Mouse (Mus musculus): ENCODE results near the gene Ttll5. TPM values are rescaled to one million over a fixed set of nuclear protein-coding genes. Genes with fewer than 3 reads are reported as not detected.

Gene Ttll5
- total and polyA plus RNA-seq, 3 experiments: 7.4 to 18.5 TPM; not detected in 1

- no peaks in the 10 kb centered on the region for H3K79me2 ChIP-seq (ENCODE audit: control insufficient read depth, insufficient read depth, low read length, poor library complexity)
- no peaks in the 10 kb centered on the region for H3K9me3 ChIP-seq (replicated peaks; ENCODE audit: insufficient read depth, low read length)
- no peak overlapping the region for H3K27ac ChIP-seq (ENCODE audit: control insufficient read depth, low read depth, low read length)
- H3K27me3 ChIP-seq (ENCODE audit: control insufficient read depth in 1 of 2, insufficient read depth in 2 of 2, low read length in 2 of 2): no peaks in the 10 kb centered on the region
- H3K36me3 ChIP-seq (ENCODE audit: control insufficient read depth in 1 of 2, insufficient read depth in 2 of 2, low read length in 2 of 2): no peaks in the 10 kb centered on the region
- H3K4me1 ChIP-seq (ENCODE audit: control insufficient read depth in 1 of 2, insufficient read depth in 2 of 2, low read length in 2 of 2): no peaks in the 10 kb centered on the region
- no peak for DNase-seq (ENCODE audit: low read depth, low spot score)
- TF ChIP-seq MAX (IDR thresholded peaks at IDR 0.05; ENCODE audit: low read length) (no peak), NRF1 (IDR thresholded peaks at IDR 0.05; ENCODE audit: insufficient read depth, low read depth, low read length, poor library complexity, severe bottlenecking) (no peak), HCFC1 (IDR thresholded peaks at IDR 0.05; ENCODE audit: low read depth, low read length) (no peak), MAFK (IDR thresholded peaks at IDR 0.05; ENCODE audit: borderline replicate concordance, low read depth, low read length) (no peak), TBP (IDR thresholded peaks at IDR 0.05; ENCODE audit: low read depth, low read length) (no peak), SIN3A (IDR thresholded peaks at IDR 0.05; ENCODE audit: low read length) (no peak), SMC3 (IDR thresholded peaks at IDR 0.05; ENCODE audit: low read depth, low read length) (no peak), BHLHE40 (IDR thresholded peaks at IDR 0.05; ENCODE audit: borderline replicate concordance, low read depth, low read length) (no peak), EP300 (IDR thresholded peaks at IDR 0.05; ENCODE audit: low read depth in 1 of 2, low read length in 2 of 2) (no peak), RCOR1 (IDR thresholded peaks at IDR 0.05; ENCODE audit: low read depth, low read length) (no peak), ETS1 (IDR thresholded peaks at IDR 0.05; ENCODE audit: low read depth, low read length) (no peak), ZMIZ1 (IDR thresholded peaks at IDR 0.05; ENCODE audit: low read depth, low read length) (no peak), MAZ (IDR thresholded peaks at IDR 0.05; ENCODE audit: low read depth, low read length) (no peak), CTCF (IDR thresholded peaks at IDR 0.05 in 2 of 3, conservative IDR thresholded peaks at IDR 0.05 in 1 of 3; ENCODE audit: control insufficient read depth in 1 of 3, insufficient read depth in 1 of 3, low read depth in 2 of 3, low read length in 3 of 3, poor library complexity in 1 of 3, severe bottlenecking in 1 of 3) (no peak), USF2 (IDR thresholded peaks at IDR 0.05; ENCODE audit: borderline replicate concordance in 1 of 2, insufficient read depth in 1 of 2, low read depth in 1 of 2, low read length in 2 of 2) (no peak), RAD21 (IDR thresholded peaks at IDR 0.05; ENCODE audit: low read depth, low read length) (no peak), USF1 (IDR thresholded peaks at IDR 0.05; ENCODE audit: low read depth, low read length) (no peak), POLR2AphosphoS5 (IDR thresholded peaks at IDR 0.05; ENCODE audit: borderline replicate concordance, low read depth, low read length) (no peak)
- H3K4me3 ChIP-seq (ENCODE audit: control insufficient read depth in 1 of 2, insufficient read depth in 1 of 2, low read depth in 2 of 2, low read length in 2 of 2): no peak overlapping the region
- no peak overlapping the region for H3K9ac ChIP-seq (ENCODE audit: control insufficient read depth, low read depth, low read length, poor library complexity, severe bottlenecking)
These were observed 281.1 kb downstream of the Ttll5 start for GRCm38 (mm10) chr12:86105546-86105945.

GRCm38 (mm10) chr12:86106086-86106485 lies 281.6 kb downstream of the Ttll5 start:
- no peak for DNase-seq (ENCODE audit: low read depth, low spot score)
- no peak for TF ChIP-seq ZKSCAN1 (IDR thresholded peaks at IDR 0.05; ENCODE audit: low read depth, low read length)
- no peak for TF ChIP-seq KAT2A (conservative IDR thresholded peaks at IDR 0.05; ENCODE audit: low read depth, low read length)
- TF ChIP-seq ZC3H11A (IDR thresholded peaks at IDR 0.05; ENCODE audit: low read depth, low read length): no peak
- TF ChIP-seq MAFK (IDR thresholded peaks at IDR 0.05; ENCODE audit: borderline replicate concordance, low read depth, low read length): no peak
- TF ChIP-seq MAZ (IDR thresholded peaks at IDR 0.05; ENCODE audit: low read depth, low read length): no peak
- no peak for TF ChIP-seq CTCF (IDR thresholded peaks at IDR 0.05 in 2 of 3, conservative IDR thresholded peaks at IDR 0.05 in 1 of 3; ENCODE audit: control insufficient read depth in 1 of 3, insufficient read depth in 1 of 3, low read depth in 2 of 3, low read length in 3 of 3, poor library complexity in 1 of 3, severe bottlenecking in 1 of 3)
- TF ChIP-seq ETS1 (IDR thresholded peaks at IDR 0.05; ENCODE audit: low read depth, low read length): no peak
- TF ChIP-seq POLR2A (IDR thresholded peaks at IDR 0.05; ENCODE audit: control insufficient read depth in 1 of 2, insufficient read depth in 1 of 2, low read depth in 1 of 2, low read length in 2 of 2, poor library complexity in 1 of 2): no peak
- TF ChIP-seq TCF12 (IDR thresholded peaks at IDR 0.05; ENCODE audit: low read depth, low read length): no peak
- no peak for TF ChIP-seq CHD1 (IDR thresholded peaks at IDR 0.05; ENCODE audit: low read depth, low read length)
- TF ChIP-seq NELFE (IDR thresholded peaks at IDR 0.05; ENCODE audit: low read depth, low read length): no peak
- TF ChIP-seq USF2 (IDR thresholded peaks at IDR 0.05; ENCODE audit: borderline replicate concordance in 1 of 2, insufficient read depth in 1 of 2, low read depth in 1 of 2, low read length in 2 of 2): no peak
- no peak for TF ChIP-seq SMC3 (IDR thresholded peaks at IDR 0.05; ENCODE audit: low read depth, low read length)
- Histone ChIP-seq H3K4me3 (ENCODE audit: control insufficient read depth in 1 of 2, insufficient read depth in 1 of 2, low read depth in 2 of 2, low read length in 2 of 2) (no peak overlapping the region), H3K4me1 (ENCODE audit: control insufficient read depth in 1 of 2, insufficient read depth in 2 of 2, low read length in 2 of 2) (no peaks in the 10 kb centered on the region), H3K27me3 (ENCODE audit: control insufficient read depth in 1 of 2, insufficient read depth in 2 of 2, low read length in 2 of 2) (no peaks in the 10 kb centered on the region), H3K79me2 (ENCODE audit: control insufficient read depth, insufficient read depth, low read length, poor library complexity) (no peaks in the 10 kb centered on the region), H3K9ac (ENCODE audit: control insufficient read depth, low read depth, low read length, poor library complexity, severe bottlenecking) (no peak overlapping the region), H3K9me3 (replicated peaks; ENCODE audit: insufficient read depth, low read length) (no peaks in the 10 kb centered on the region), H3K36me3 (ENCODE audit: control insufficient read depth in 1 of 2, insufficient read depth in 2 of 2, low read length in 2 of 2) (no peaks in the 10 kb centered on the region), H3K27ac (ENCODE audit: control insufficient read depth, low read depth, low read length) (no peak overlapping the region)
